Mouse (Mus musculus) kidney, embryonic 14.5 days (tissue): Measurements from ENCODE around the gene Wnt1. TPM values are rescaled to one million over a fixed set of nuclear protein-coding genes. Genes with fewer than 3 reads are reported as not detected.

ENCODE experiments used
- ATAC-seq: fragments of 200-750 bp; cut with Nextera tagmentation; 2 replicates; pipeline ENCODE4 v1.8.0; 2017; ENCODE audit warnings: moderate number of reproducible peaks, mild to moderate bottlenecking, moderate TSS enrichment, moderate library complexity; ENCODE audit not compliant: low FRiP score, low TSS enrichment
- H3K27ac ChIP-seq: fragments of 300-500 bp; sonication (generic); 2 replicates; pipeline ENCODE4 v1.5.1; 2014; ENCODE audit warnings: low read depth, mild to moderate bottlenecking, low read length, moderate library complexity, mixed read lengths
- H3K27me3 ChIP-seq: fragments of 300-500 bp; sonication (generic); 2 replicates; pipeline ENCODE4 v1.6.1; 2014; ENCODE audit warnings: mild to moderate bottlenecking, low read length; ENCODE audit not compliant: control insufficient read depth, insufficient read depth
- H3K36me3 ChIP-seq: fragments of 300-500 bp; sonication (generic); 2 replicates; pipeline ENCODE4 v1.6.1; 2014; ENCODE audit warnings: low read length, mixed read lengths; ENCODE audit not compliant: control insufficient read depth, insufficient read depth
- H3K4me1 ChIP-seq: fragments of 300-500 bp; sonication (generic); 2 replicates; pipeline ENCODE4 v1.6.1; 2014; ENCODE audit warnings: low read length, mixed read lengths; ENCODE audit not compliant: control insufficient read depth, insufficient read depth
- H3K4me2 ChIP-seq: fragments of 300-500 bp; sonication (generic); replicated peaks from 2 replicates; pipeline ENCODE4 v1.6.1; 2014; ENCODE audit warnings: low read depth, mild to moderate bottlenecking, low read length
- H3K4me3 ChIP-seq: fragments of 300-500 bp; sonication (generic); 2 replicates; pipeline ENCODE4 v1.5.1; 2014; ENCODE audit warnings: mild to moderate bottlenecking, low read length
- H3K9ac ChIP-seq: fragments of 300-500 bp; sonication (generic); 2 replicates; pipeline ENCODE4 v1.6.1; 2014; ENCODE audit warnings: low read depth, mild to moderate bottlenecking, low read length, moderate library complexity
- H3K9me3 ChIP-seq: fragments of 300-500 bp; sonication (generic); 2 replicates; pipeline ENCODE4 v1.6.1; 2016; ENCODE audit warnings: low read length; ENCODE audit not compliant: control insufficient read depth
- WGBS: fragments of 180-500 bp; shearing (Covaris S2); extraction: QIAGEN DNeasy Blood & Tissue Kit; methylation state at CpG from one replicate; pipeline ENCODE4 v1.1.7; 2014; 5-methylcytosine and 5-hydroxymethylcytosine counted together
- polyA plus RNA-seq: library from polyadenylated mRNA; unstranded; fragments of >200 nt; fragmentation: Nextera tagmentation; extraction: Ambion mirVana; gene quantifications from 2 replicates; pipeline ENCODE4 v1.2.1, GENCODE M21; 2014

The Wnt1 gene
- polyA plus RNA-seq, 1 experiment from 2014 or later, result not detected

GRCm38 (mm10) chr15:98775533-98775932 is 14.1 kb upstream of the Wnt1 start:
- 2% methylated on average over 5 of the region's 5 CpGs for WGBS
- H3K9ac ChIP-seq, result no peak overlapping the region
- no peak overlapping the region for H3K4me3 ChIP-seq
- no peak for ATAC-seq
- no peak overlapping the region for H3K27ac ChIP-seq
- no peaks in the 10 kb centered on the region for H3K9me3 ChIP-seq
- H3K36me3 ChIP-seq, result no peaks in the 10 kb centered on the region
- no peak overlapping the region for H3K4me2 ChIP-seq
- H3K27me3 ChIP-seq, result peaks cover 96% of the 10 kb centered on the region
- peaks cover 32% of the 10 kb centered on the region for H3K4me1 ChIP-seq

- Histone ChIP-seq H3K27me3 (peaks cover 98% of the 10 kb centered on the region), H3K4me1 (peaks cover 33% of the 10 kb centered on the region), H3K4me2 (peak overlapping the region; percentile 21), H3K9ac (peak overlapping the region; percentile 40), H3K9me3 (no peaks in the 10 kb centered on the region), H3K36me3 (no peaks in the 10 kb centered on the region), H3K27ac (no peak overlapping the region), H3K4me3 (peak overlapping the region; percentile 24)
- 1% methylated on average over 60 of the region's 62 CpGs for WGBS
- peak; percentile 44 for ATAC-seq
Measured at GRCm38 (mm10) chr15:98776280-98777004, 13.2 kb upstream of the Wnt1 start.

GRCm38 (mm10) chr15:98777005-98777616 is 12.5 kb upstream of the Wnt1 start:
- H3K4me1 ChIP-seq, result peaks cover 31% of the 10 kb centered on the region
- 2% methylated on average over 19 of the region's 19 CpGs for WGBS

GRCm38 (mm10) chr15:98777762-98778161 is 11.9 kb upstream of the Wnt1 start, which contains the start of gene Wnt10b:
Gene Wnt10b, minus strand, starts transcription at chr15:98778150.
- Histone ChIP-seq H3K4me3 (peak within 1 kb of the TSS; percentile 24), H3K9me3 (no peaks in the 10 kb centered on the region), H3K4me2 (peak within 1 kb of the TSS; percentile 25), H3K27ac (no peak within 1 kb of the TSS), H3K9ac (no peak within 1 kb of the TSS), H3K4me1 (peaks cover 25% of the 10 kb centered on the region), H3K36me3 (no peaks in the 10 kb centered on the region), H3K27me3 (peaks cover 92% of the 10 kb centered on the region)
- WGBS, result under 1% methylated on average over 32 of the region's 33 CpGs
- ATAC-seq, result no peak

More at GRCm38 (mm10) chr15:98777005-98777616, 12.5 kb upstream of the Wnt1 start:
- peak overlapping the region; percentile 21; the same call in 1 of the 2 replicates for H3K4me2 ChIP-seq
- no peak overlapping the region for H3K9ac ChIP-seq
- H3K27ac ChIP-seq, result no peak overlapping the region
- H3K36me3 ChIP-seq, result no peaks in the 10 kb centered on the region
- no peak for ATAC-seq
- peaks cover 98% of the 10 kb centered on the region for H3K27me3 ChIP-seq
- H3K4me3 ChIP-seq, result peak overlapping the region; percentile 24
- H3K9me3 ChIP-seq, result no peaks in the 10 kb centered on the region

GRCm38 (mm10) chr15:98778191-98778770 is 11.4 kb upstream of the Wnt1 start:
- no peak overlapping the region for H3K9ac ChIP-seq

GRCm38 (mm10) chr15:98778806-98779205 is 10.9 kb upstream of the Wnt1 start:
- Histone ChIP-seq H3K9me3 (no peaks in the 10 kb centered on the region), H3K4me1 (peaks cover 24% of the 10 kb centered on the region), H3K9ac (no peak overlapping the region), H3K4me3 (no peak overlapping the region), H3K36me3 (no peaks in the 10 kb centered on the region), H3K27me3 (peaks cover 83% of the 10 kb centered on the region), H3K27ac (no peak overlapping the region), H3K4me2 (no peak overlapping the region)
- 5% methylated on average over 10 of the region's 11 CpGs for WGBS
- no peak for ATAC-seq

More at GRCm38 (mm10) chr15:98778191-98778770, 11.4 kb upstream of the Wnt1 start:
- Histone ChIP-seq H3K27me3 (peaks cover 88% of the 10 kb centered on the region), H3K36me3 (no peaks in the 10 kb centered on the region), H3K9me3 (no peaks in the 10 kb centered on the region), H3K4me2 (peak overlapping the region; percentile 25; the same call in 1 of the 2 replicates), H3K4me1 (peaks cover 24% of the 10 kb centered on the region), H3K27ac (no peak overlapping the region), H3K4me3 (peak overlapping the region; percentile 22)
- WGBS, result under 1% methylated on average over 25 of the region's 25 CpGs
- no peak for ATAC-seq

GRCm38 (mm10) chr15:98780075-98780474 is 9.6 kb upstream of the Wnt1 start:
- ATAC-seq, result no peak
- 4% methylated on average over 8 of the region's 8 CpGs for WGBS
- no peak overlapping the region for H3K9ac ChIP-seq

GRCm38 (mm10) chr15:98780573-98780972 is 9.1 kb upstream of the Wnt1 start:
- Histone ChIP-seq H3K4me2 (no peak overlapping the region), H3K4me1 (peaks cover 22% of the 10 kb centered on the region), H3K9me3 (no peaks in the 10 kb centered on the region), H3K9ac (no peak overlapping the region), H3K27ac (no peak overlapping the region), H3K36me3 (no peaks in the 10 kb centered on the region), H3K27me3 (peaks cover 65% of the 10 kb centered on the region), H3K4me3 (no peak overlapping the region)
- WGBS, result 4% methylated on average over 13 of the region's 13 CpGs
- ATAC-seq, result no peak

More at GRCm38 (mm10) chr15:98780075-98780474, 9.6 kb upstream of the Wnt1 start:
- Histone ChIP-seq H3K4me1 (peaks cover 24% of the 10 kb centered on the region), H3K36me3 (no peaks in the 10 kb centered on the region), H3K4me2 (no peak overlapping the region), H3K27ac (no peak overlapping the region), H3K9me3 (no peaks in the 10 kb centered on the region), H3K4me3 (no peak overlapping the region), H3K27me3 (peaks cover 70% of the 10 kb centered on the region)

- peaks cover 19% of the 10 kb centered on the region; the same call in 1 of the 2 replicates for H3K4me1 ChIP-seq
- H3K9me3 ChIP-seq, result no peaks in the 10 kb centered on the region
- ATAC-seq, result no peak
- H3K27me3 ChIP-seq, result peaks cover 59% of the 10 kb centered on the region
- no peak overlapping the region for H3K9ac ChIP-seq
- H3K4me3 ChIP-seq, result no peak overlapping the region
- WGBS, result 22% methylated on average over 6 of the region's 6 CpGs
- no peak overlapping the region for H3K4me2 ChIP-seq
- no peaks in the 10 kb centered on the region for H3K36me3 ChIP-seq
- no peak overlapping the region for H3K27ac ChIP-seq
Measured at GRCm38 (mm10) chr15:98781166-98781565, 8.5 kb upstream of the Wnt1 start.
